Mouse (Mus musculus) kidney, embryonic 16.5 days (tissue): Measurements from ENCODE around the gene Gm14459. TPM values are rescaled to one million over a fixed set of nuclear protein-coding genes. Genes with fewer than 3 reads are reported as not detected.
"Not testable (repeated sequence)": the region's sequence is repeated elsewhere in the genome, so short reads cannot be mapped to it uniquely, and the experiment has no call there.

Source experiments
- ATAC-seq: fragments of 200-750 bp; cut with Nextera tagmentation; 2 replicates; pipeline ENCODE4 v1.8.0; 2017; ENCODE audit warnings: moderate TSS enrichment; ENCODE audit not compliant: low FRiP score, low TSS enrichment
- H3K27ac ChIP-seq: fragments of 300-500 bp; sonication (generic); 2 replicates; pipeline ENCODE4 v1.5.1; 2014; ENCODE audit warnings: low read length
- H3K27me3 ChIP-seq: fragments of 300-500 bp; sonication (generic); 2 replicates; pipeline ENCODE4 v1.6.1; 2014; ENCODE audit warnings: low read length, control low read depth, mixed read lengths; ENCODE audit not compliant: insufficient read depth
- H3K36me3 ChIP-seq: fragments of 300-500 bp; sonication (generic); 2 replicates; pipeline ENCODE4 v1.6.1; 2014; ENCODE audit warnings: low read length, control low read depth, mixed read lengths; ENCODE audit not compliant: insufficient read depth
- H3K4me1 ChIP-seq: fragments of 300-500 bp; sonication (generic); 2 replicates; pipeline ENCODE4 v1.6.1; 2014; ENCODE audit warnings: low read length, control low read depth, mixed read lengths; ENCODE audit not compliant: insufficient read depth
- H3K4me2 ChIP-seq: fragments of 300-500 bp; sonication (generic); replicated peaks from 2 replicates; pipeline ENCODE4 v1.6.1; 2014; ENCODE audit warnings: low read depth, low read length
- H3K4me3 ChIP-seq: fragments of 300-500 bp; sonication (generic); 2 replicates; pipeline ENCODE4 v1.5.1; 2014; ENCODE audit warnings: mild to moderate bottlenecking, low read length
- H3K9ac ChIP-seq: fragments of 300-500 bp; sonication (generic); replicated peaks from 2 replicates; pipeline ENCODE4 v1.6.1; 2014; ENCODE audit warnings: low read length
- H3K9me3 ChIP-seq: fragments of 300-500 bp; sonication (generic); 2 replicates; pipeline ENCODE4 v1.6.1; 2016; ENCODE audit warnings: low read length, control low read depth
- WGBS: fragments of 180-500 bp; shearing (Covaris S2); extraction: QIAGEN DNeasy Blood & Tissue Kit; methylation state at CpG from one replicate; pipeline ENCODE4 v1.1.7; 2014; 5-methylcytosine and 5-hydroxymethylcytosine counted together
- polyA plus RNA-seq: library from polyadenylated mRNA; unstranded; fragments of >200 nt; fragmentation: Nextera tagmentation; extraction: Ambion mirVana; gene quantifications from 2 replicates; pipeline ENCODE4 v1.2.1, GENCODE M21; 2015

The Gm14459 gene
- not detected in 2 replicates for polyA plus RNA-seq

DNA sequence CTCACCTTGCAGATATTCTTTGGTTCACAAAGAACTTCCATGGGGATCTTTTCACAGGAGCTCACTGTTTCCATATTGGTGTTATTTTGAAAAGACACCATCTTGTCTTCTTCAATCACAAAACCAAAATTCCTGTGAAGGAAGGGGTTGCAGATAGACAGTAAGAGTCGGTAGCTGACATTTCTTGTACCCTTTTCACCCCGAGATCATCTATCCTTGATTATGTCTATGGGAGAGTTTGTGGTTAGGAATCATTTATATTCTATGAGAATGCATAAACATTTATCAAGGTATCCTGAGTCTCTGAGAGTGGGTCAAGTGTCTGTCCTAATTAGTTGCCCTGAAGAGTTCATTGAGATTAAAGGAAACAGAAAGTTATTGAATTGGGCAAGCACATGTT is at the start of gene Gm14459:
Gene Gm14459, minus strand, starts transcription at position 101 of the 400 bp plus-strand sequence.
- Histone ChIP-seq H3K9me3 (no peaks in the 10 kb centered on the region), H3K4me3 (no peak within 1 kb of the TSS), H3K36me3 (no peaks in the 10 kb centered on the region), H3K27ac (no peak within 1 kb of the TSS), H3K4me1 (no peaks in the 10 kb centered on the region), H3K4me2 (no peak within 1 kb of the TSS), H3K27me3 (no peaks in the 10 kb centered on the region), H3K9ac (no peak within 1 kb of the TSS)
- no peak for ATAC-seq
- 79% methylated on average over 2 of the region's 2 CpGs for WGBS

GRCm38 (mm10) chrX:8548155-8548554 is 23.4 kb upstream of the Gm14459 start, which contains the start of gene Ssxb6:
Gene Ssxb6 (minus strand): TSS chrX:8548255.
- H3K9ac ChIP-seq, H3K4me3 ChIP-seq, H3K36me3 ChIP-seq, ATAC-seq, H3K9me3 ChIP-seq, H3K4me2 ChIP-seq, H3K27ac ChIP-seq, H3K27me3 ChIP-seq, H3K4me1 ChIP-seq: not testable (repeated sequence)
- 73% methylated on average over 4 of the region's 4 CpGs for WGBS

Other genes with a start within 250 kb of the Gm14459 start
- gene Ssxb10, start 197.5 kb downstream of the Gm14459 start, polyA plus RNA-seq, result not detected in 2 replicates
- gene Ssxb9, start 158.0 kb downstream of the Gm14459 start, polyA plus RNA-seq, result not detected in 2 replicates
- gene Ssxb1, start 111.6 kb downstream of the Gm14459 start, polyA plus RNA-seq, result not detected in 2 replicates
- gene Ssxb2, start 63.2 kb downstream of the Gm14459 start, polyA plus RNA-seq, result not detected in 2 replicates
- gene Ssxb6, start 23.3 kb upstream of the Gm14459 start, polyA plus RNA-seq, result not detected in 2 replicates
- gene Ssxb3, start 66.9 kb upstream of the Gm14459 start, polyA plus RNA-seq, result not detected in 2 replicates
- not detected in 2 replicates for gene Ssxb8, start 165.9 kb upstream of the Gm14459 start, polyA plus RNA-seq
- not detected in 2 replicates for gene Ssx9, start 223.5 kb upstream of the Gm14459 start, polyA plus RNA-seq